Mouse (Mus musculus) ovary, adult 18-20 months (tissue): ENCODE results near the gene Cdc14a.

Experiments
- DNase-seq: peaks from one replicate; pipeline ENCODE4 v3.0.0; 2022; ENCODE audit warnings: low spot score, mixed read lengths

The Cdc14a gene

GRCm38 (mm10) chr3:116266360-116266759 is 157.5 kb downstream of the Cdc14a start:
- no peak for DNase-seq

GRCm38 (mm10) chr3:116263977-116264376 is 159.9 kb downstream of the Cdc14a start:
- no peak for DNase-seq

GRCm38 (mm10) chr3:116263061-116263460 is 160.8 kb downstream of the Cdc14a start:
- no peak for DNase-seq

GRCm38 (mm10) chr3:116256104-116256503 is 167.7 kb downstream of the Cdc14a start:
- no peak for DNase-seq

GRCm38 (mm10) chr3:116253077-116253531 is 170.7 kb downstream of the Cdc14a start, which contains the start of gene Gpr88:
Gene Gpr88 (minus strand): TSS chr3:116253503.
- peak; percentile 80 for DNase-seq

- DNase-seq, result peak; percentile 16
Observed at GRCm38 (mm10) chr3:116252255-116253040, 171.4 kb downstream of the Cdc14a start.

GRCm38 (mm10) chr3:116251481-116252254 is 172.2 kb downstream of the Cdc14a start:
- peak; percentile 16 for DNase-seq

- no peak for DNase-seq
Observed at GRCm38 (mm10) chr3:116249026-116249425, 174.8 kb downstream of the Cdc14a start.

- no peak for DNase-seq
Observed at GRCm38 (mm10) chr3:116244476-116244875, 179.4 kb downstream of the Cdc14a start.

GRCm38 (mm10) chr3:116242685-116243084 is 181.1 kb downstream of the Cdc14a start:
- no peak for DNase-seq

GRCm38 (mm10) chr3:116237527-116237926 is 186.3 kb downstream of the Cdc14a start:
- DNase-seq, result no peak

- no peak for DNase-seq
Observed at GRCm38 (mm10) chr3:116236856-116237255, 187.0 kb downstream of the Cdc14a start.

GRCm38 (mm10) chr3:116233515-116233914 is 190.3 kb downstream of the Cdc14a start:
- DNase-seq, result no peak

GRCm38 (mm10) chr3:116232763-116233162 is 191.1 kb downstream of the Cdc14a start:
- DNase-seq, result no peak

GRCm38 (mm10) chr3:116229336-116229735 is 194.5 kb downstream of the Cdc14a start:
- DNase-seq, result no peak

- DNase-seq, result no peak
Observed at GRCm38 (mm10) chr3:116228360-116229245, 195.2 kb downstream of the Cdc14a start.

GRCm38 (mm10) chr3:116227383-116227782 is 196.4 kb downstream of the Cdc14a start:
- DNase-seq, result no peak

- no peak for DNase-seq
Observed at GRCm38 (mm10) chr3:116226915-116227314, 196.9 kb downstream of the Cdc14a start.
